Mouse (Mus musculus): ENCODE data around the gene Sbds. TPM values are rescaled to one million over a fixed set of nuclear protein-coding genes. Genes with fewer than 3 reads are reported as not detected.
A peak's percentile ranks its signal among the peaks of the same experiment; 100 is the strongest.
"Not testable (repeated sequence)": the region's sequence is repeated elsewhere in the genome, so short reads cannot be mapped to it uniquely, and the experiment has no call there.

Sbds gene
- polyA plus RNA-seq, 1 experiment from 2014 or later, result 105 TPM

DNA sequence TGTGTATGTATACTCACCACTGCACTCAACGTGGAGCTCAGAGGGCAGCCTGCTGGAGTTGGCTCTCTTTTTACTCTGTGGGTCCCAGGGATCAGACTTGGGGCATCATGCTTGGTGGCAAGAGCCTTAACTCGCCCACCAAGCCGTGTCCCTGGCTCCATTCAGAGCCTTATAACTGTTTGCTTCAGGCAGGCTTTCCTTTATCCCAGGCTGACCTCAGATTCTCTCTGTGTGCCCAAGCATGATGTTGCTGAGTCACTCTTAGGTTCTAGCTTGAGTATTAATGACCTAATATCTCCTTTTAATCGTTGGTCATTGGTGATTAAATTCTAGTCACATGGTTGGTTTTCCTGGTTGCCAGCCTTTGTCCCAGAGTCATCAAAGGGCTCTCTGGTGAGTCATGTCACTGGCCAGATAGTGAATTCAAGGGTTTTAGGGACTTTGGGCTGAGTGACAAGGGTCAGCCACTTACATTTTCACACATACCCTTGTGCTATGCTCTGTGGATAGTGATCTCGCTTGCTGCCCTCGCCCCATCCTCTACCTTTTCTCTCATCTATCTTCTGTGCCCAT lies 9.2 kb upstream of the Sbds start:
- TF ChIP-seq CTCF (IDR thresholded peaks at IDR 0.05; ENCODE audit: low read depth), result no peak
- ATAC-seq, result peak; percentile 86
- Histone ChIP-seq H3K27me3 (replicated peaks; ENCODE audit: control insufficient read depth, insufficient read depth, low read length) (no peaks in the 10 kb centered on the region), H3K36me3 (ENCODE audit: control insufficient read depth, insufficient read depth) (peaks cover 25% of the 10 kb centered on the region), H3K4me2 (replicated peaks; ENCODE audit: low read depth) (no peak overlapping the region), H3K9me3 (ENCODE audit: control insufficient read depth) (no peaks in the 10 kb centered on the region), H3K4me3 (ENCODE audit: low read depth, low read length) (no peak overlapping the region), H3K27ac (ENCODE audit: low read depth, low read length) (peak overlapping the region; percentile 41; the same call in 1 of the 2 replicates), H3K4me1 (replicated peaks; ENCODE audit: control insufficient read depth, insufficient read depth, low read length) (no peaks in the 10 kb centered on the region), H3K9ac (ENCODE audit: low read depth, low read length) (no peak overlapping the region)
- 72% methylated on average over 6 of the region's 6 CpGs for WGBS

DNA sequence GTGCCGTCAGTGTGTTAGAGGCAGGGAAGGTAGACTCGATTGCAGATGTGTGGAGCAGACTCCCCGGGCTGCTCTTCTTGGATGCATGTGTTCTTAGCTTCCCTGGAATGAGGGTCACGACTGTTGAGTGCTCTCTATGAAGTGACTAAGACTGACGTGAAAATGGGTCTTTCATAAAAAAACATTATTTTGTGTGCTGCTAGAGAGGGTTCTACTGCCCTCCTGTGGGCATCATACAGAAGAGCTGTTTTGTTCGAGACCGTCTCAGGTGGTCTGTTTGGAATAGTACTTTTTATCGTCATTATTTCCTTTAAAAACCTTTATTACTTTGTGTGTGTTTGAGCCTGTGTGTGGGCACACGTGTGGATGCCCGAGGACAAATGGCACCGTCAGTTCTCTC lies 8.1 kb upstream of the Sbds start:
- no peak for ATAC-seq
- Histone ChIP-seq H3K27me3 (replicated peaks; ENCODE audit: control insufficient read depth, insufficient read depth, low read length) (no peaks in the 10 kb centered on the region), H3K9me3 (ENCODE audit: control insufficient read depth) (no peaks in the 10 kb centered on the region), H3K4me1 (replicated peaks; ENCODE audit: control insufficient read depth, insufficient read depth, low read length) (no peaks in the 10 kb centered on the region), H3K36me3 (ENCODE audit: control insufficient read depth, insufficient read depth) (peaks cover 14% of the 10 kb centered on the region), H3K9ac (ENCODE audit: low read depth, low read length) (no peak overlapping the region), H3K27ac (ENCODE audit: low read depth, low read length) (no peak overlapping the region), H3K4me3 (ENCODE audit: low read depth, low read length) (no peak overlapping the region), H3K4me2 (replicated peaks; ENCODE audit: low read depth) (no peak overlapping the region)
- peak; percentile 51 for TF ChIP-seq CTCF (IDR thresholded peaks at IDR 0.05; ENCODE audit: low read depth)
- WGBS, result 79% methylated on average over 11 of the region's 11 CpGs

DNA sequence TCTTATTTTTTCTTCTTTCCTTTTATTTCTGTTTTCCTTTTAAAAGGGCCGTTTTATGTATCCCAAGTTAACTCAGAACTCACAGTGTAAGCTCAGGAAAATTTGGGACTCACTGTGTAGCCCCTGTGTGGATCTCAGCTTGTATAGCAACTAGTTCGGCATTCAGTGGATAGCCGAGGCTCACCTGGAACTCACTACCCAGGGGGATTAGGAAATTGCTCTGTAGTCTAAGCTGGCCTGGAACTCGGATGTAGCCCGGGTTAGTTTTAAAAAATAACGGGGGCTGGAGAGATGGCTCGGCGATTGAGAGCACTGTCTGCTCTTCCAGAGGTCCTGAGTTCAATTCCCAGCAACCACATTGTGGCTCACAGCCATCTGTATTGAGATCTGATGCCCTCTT lies 2.0 kb upstream of the Sbds start:
- Histone ChIP-seq H3K36me3 (ENCODE audit: control insufficient read depth, insufficient read depth) (peaks cover 13% of the 10 kb centered on the region; the same call in 1 of the 2 replicates), H3K4me2 (replicated peaks; ENCODE audit: low read depth) (peak overlapping the region; percentile 71), H3K27ac (ENCODE audit: low read depth, low read length) (peak overlapping the region; percentile 66), H3K27me3 (replicated peaks; ENCODE audit: control insufficient read depth, insufficient read depth, low read length) (no peaks in the 10 kb centered on the region), H3K9me3 (ENCODE audit: control insufficient read depth) (no peaks in the 10 kb centered on the region), H3K4me1 (replicated peaks; ENCODE audit: control insufficient read depth, insufficient read depth, low read length) (no peaks in the 10 kb centered on the region), H3K4me3 (ENCODE audit: low read depth, low read length) (peak overlapping the region; percentile 64), H3K9ac (ENCODE audit: low read depth, low read length) (peak overlapping the region; percentile 68)
- no peak for ATAC-seq
- no peak for TF ChIP-seq CTCF (IDR thresholded peaks at IDR 0.05; ENCODE audit: low read depth)
- WGBS, result 7% methylated on average over 8 of the region's 8 CpGs

DNA sequence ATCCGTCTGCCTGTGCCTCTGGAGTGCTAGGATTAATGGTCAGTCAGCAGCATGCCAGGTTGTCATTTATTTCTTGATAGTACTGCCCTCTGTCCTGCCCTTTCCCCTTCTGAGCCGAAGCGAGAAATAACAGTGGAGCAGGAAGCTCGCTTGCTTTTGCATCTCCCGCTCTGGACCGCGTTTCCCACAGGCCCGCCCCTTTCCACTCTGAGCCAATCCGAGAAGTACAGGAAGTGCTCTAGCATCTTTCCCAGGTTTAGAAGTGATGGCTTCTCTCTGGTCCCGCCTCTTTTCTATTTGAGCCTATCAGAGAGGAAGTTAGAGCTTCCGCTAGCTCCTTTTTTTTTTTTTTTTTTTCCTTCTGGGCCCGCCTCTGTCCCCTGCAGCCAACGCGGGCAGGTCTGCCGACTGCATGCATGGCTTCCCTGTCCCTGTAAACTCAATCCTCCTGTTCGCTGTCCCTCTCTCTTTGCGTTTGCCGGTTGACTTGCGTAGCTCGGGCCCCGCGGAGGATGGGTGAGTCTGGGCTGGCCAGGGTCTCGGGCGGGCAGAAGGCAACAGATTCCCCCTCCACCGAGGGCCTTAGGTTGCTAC lies 1.4 kb upstream of the Sbds start:
- WGBS, result under 1% methylated on average over 24 of the region's 25 CpGs
- Histone ChIP-seq H3K27me3 (replicated peaks; ENCODE audit: control insufficient read depth, insufficient read depth, low read length) (no peaks in the 10 kb centered on the region), H3K36me3 (ENCODE audit: control insufficient read depth, insufficient read depth) (peaks cover 18% of the 10 kb centered on the region; the same call in 1 of the 2 replicates), H3K27ac (ENCODE audit: low read depth, low read length) (peak overlapping the region; percentile 66), H3K9ac (ENCODE audit: low read depth, low read length) (peak overlapping the region; percentile 68), H3K4me3 (ENCODE audit: low read depth, low read length) (peak overlapping the region; percentile 64), H3K9me3 (ENCODE audit: control insufficient read depth) (no peaks in the 10 kb centered on the region), H3K4me2 (replicated peaks; ENCODE audit: low read depth) (peak overlapping the region; percentile 71), H3K4me1 (replicated peaks; ENCODE audit: control insufficient read depth, insufficient read depth, low read length) (no peaks in the 10 kb centered on the region)
- peak; percentile 90 for ATAC-seq
- no peak for TF ChIP-seq CTCF (IDR thresholded peaks at IDR 0.05; ENCODE audit: low read depth)

DNA sequence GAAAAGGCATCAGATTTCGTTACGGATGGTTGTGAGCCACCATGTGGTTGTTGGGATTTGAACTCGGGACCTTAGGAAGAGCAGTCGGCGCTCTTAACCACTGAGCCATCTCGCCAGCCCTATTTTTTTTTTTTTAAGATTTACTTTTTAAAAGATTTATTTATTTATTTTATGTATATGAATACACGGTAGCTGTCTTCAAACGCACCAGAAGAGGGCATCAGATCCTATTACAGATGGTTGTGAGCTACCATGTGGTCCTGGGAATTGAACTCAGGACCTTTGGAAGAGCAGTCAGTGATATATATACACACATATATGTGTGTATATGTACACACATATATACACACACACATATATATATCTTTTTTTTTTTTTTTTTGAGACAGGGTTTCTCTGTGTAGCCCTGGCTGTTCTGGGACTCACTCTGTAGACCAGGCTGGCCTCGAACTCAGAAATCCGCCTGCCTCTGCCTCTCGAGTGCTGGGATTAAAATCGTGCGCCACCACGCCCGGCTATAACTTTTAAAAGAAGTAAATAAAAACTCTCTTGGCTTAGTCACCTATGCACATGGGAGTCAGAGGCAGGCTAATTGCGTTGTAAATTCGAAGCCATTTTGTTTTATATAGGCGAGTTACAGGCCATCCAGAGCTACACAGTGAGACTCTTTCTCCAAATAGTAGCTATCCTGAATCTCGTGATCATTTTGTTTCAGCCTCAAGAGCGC lies 632 bp upstream of the Sbds start:
- H3K9ac ChIP-seq (ENCODE audit: low read depth, low read length); H3K9me3 ChIP-seq (ENCODE audit: control insufficient read depth); H3K27me3 ChIP-seq (replicated peaks; ENCODE audit: control insufficient read depth, insufficient read depth, low read length); H3K4me1 ChIP-seq (replicated peaks; ENCODE audit: control insufficient read depth, insufficient read depth, low read length): not testable (repeated sequence)
- peak overlapping the region; percentile 71 for H3K4me2 ChIP-seq (replicated peaks; ENCODE audit: low read depth)
- peak; percentile 36 for TF ChIP-seq CTCF (IDR thresholded peaks at IDR 0.05; ENCODE audit: low read depth)
- H3K36me3 ChIP-seq (ENCODE audit: control insufficient read depth, insufficient read depth), result peaks cover 25% of the 10 kb centered on the region
- peak overlapping the region; percentile 41; the same call in 1 of the 2 replicates for H3K27ac ChIP-seq (ENCODE audit: low read depth, low read length)
- peak overlapping the region; percentile 77 for H3K4me3 ChIP-seq (ENCODE audit: low read depth, low read length)
- 20% methylated on average over 20 of the region's 20 CpGs for WGBS
- ATAC-seq, result peak; percentile 12; the same call in 1 of the 2 replicates
